Mouse (Mus musculus) brain, embryonic 14.5 days (tissue): Measurements from ENCODE around the gene Bpifb4.

Experiments used
- CTCF ChIP-seq: fragments of 200-500 bp; IDR thresholded peaks from 2 replicates; pipeline ENCODE4 v1.5.1; 2012; ENCODE audit warnings: inconsistent platforms, mild to moderate bottlenecking, moderate library complexity, borderline replicate concordance; ENCODE audit not compliant: insufficient read depth, insufficient read length; ENCODE audit errors: extremely low read depth
- POLR2A ChIP-seq: fragments of 200-500 bp; IDR thresholded peaks from 2 replicates; pipeline ENCODE4 v1.6.1; 2012; ENCODE audit warnings: mild to moderate bottlenecking, inconsistent platforms, borderline replicate concordance; ENCODE audit not compliant: poor library complexity, insufficient read depth, insufficient read length, severe bottlenecking; ENCODE audit errors: extremely low read depth

DNA sequence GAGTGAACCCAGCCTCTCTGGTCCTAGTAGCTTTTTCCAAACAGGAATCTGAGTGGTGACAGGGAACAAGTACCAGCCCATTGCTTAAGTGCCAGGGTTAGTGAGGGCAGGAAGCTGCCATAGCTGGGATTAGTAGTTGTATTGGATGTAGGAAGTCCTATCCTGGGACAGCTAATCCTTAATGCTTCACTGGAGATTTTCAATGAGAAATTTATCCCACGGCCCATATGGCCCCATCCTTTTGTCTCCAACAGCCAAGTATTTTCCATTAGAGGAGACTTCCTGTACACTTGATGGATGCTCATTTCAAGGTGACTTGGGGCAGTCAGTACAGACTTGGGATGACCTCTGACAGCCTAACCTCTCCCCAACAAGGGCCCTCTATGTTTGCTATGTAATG lies 66.4 kb downstream of the Bpifb4 start:
- TF ChIP-seq CTCF (no peak), POLR2A (no peak)
